Mouse (Mus musculus) induced T-regulatory cell, adult 2 months (primary cell): ENCODE data around the gene Galk1.

Experiments used
- DNase-seq: peaks from one replicate; pipeline ENCODE4 v3.0.0-alpha.2; 2012; ENCODE audit warnings: low read depth

The Galk1 gene

DNA sequence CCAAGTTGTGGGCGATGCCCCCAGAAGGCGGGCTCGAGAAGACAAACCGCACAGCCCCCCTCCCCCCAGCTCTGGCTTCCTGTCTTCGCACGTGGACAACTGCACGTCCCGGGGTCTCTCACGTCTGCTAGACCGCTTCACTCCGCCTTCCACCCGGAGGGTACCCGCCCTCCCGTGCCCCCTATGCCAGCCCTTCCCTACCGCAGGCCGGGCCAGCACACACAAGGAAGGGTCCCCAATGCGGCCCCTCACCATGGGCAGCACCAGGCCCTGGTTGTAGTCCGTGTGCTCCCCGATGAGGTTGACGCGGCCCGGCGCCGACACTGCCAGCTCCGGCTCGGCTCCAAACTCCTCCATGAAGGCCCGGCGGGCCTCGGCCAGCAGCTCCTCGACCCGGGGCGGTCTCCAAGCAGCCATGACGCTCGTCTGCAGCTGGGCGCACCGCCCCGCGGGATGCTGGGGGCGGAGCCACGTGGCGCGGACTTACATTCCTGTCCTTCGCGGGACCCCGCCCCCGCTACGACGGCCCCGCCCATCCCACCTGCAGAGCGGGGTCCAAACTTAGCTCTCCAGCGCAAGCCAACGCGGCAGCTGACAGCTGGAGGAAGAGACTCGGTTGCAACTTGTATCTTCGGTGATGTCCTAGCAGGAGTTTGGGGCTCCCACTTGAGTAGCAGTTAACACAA lies at the start of gene Galk1:
Gene Galk1 (minus strand): TSS at position 458 of the 686 bp plus-strand sequence.
- DNase-seq, result peak; percentile 92

DNA sequence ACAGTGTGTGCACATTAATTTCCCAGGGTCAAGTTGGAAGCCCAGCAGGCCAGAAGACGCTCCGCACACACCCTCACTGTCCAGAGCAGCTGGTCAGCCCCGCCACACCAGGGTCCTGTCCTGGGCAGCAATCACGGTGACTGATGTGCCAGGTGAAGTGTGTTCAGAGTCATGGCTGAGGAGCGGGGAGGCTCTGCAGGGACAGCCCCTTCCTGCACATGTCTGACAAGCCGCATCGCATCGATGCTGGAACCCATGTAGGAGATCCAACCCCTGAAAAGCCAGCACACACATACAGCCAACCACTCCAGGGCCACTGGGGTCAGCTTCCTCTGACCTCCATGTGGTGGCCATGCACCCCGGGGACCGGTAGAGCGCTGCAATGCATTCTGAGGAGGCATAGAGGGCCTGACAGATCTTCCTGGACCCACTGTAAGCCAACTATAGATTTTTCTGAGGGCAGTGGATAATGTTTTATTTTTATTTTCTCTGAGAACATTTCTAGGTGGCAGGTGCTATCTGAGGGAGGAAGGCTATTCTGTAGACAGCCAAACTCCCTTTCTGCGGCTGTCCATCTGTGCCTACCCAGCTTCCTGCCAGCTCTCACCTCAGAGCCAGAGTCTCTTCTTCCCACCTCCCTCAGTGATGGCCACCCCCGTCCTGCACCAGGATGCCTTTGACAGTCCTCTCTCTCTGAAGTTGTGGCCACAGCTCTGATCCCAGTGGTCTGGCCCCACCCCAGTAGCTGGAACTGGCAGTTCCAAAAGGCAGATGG lies 49.3 kb upstream of the Galk1 start:
- no peak for DNase-seq

DNA sequence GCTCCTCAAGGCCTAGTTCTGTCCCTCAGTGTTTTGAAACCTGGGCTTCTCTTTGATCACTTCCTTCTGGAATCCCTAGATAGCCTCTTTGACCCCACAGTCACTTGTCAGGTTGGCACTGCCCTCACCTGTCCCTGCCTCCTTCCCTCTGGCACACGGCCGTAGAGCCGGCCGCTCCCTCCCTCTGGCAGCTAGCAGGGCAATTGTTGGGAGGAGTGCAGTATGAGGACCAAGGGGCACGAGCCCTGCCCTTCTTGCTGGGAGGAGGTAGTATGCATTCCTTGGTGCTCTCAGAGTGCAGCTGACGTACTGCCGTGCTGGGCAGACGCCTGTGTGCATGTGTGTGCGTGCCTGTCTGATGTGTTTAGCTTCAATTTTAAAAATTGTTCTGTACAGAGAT lies 48.1 kb upstream of the Galk1 start:
- DNase-seq, result no peak

DNA sequence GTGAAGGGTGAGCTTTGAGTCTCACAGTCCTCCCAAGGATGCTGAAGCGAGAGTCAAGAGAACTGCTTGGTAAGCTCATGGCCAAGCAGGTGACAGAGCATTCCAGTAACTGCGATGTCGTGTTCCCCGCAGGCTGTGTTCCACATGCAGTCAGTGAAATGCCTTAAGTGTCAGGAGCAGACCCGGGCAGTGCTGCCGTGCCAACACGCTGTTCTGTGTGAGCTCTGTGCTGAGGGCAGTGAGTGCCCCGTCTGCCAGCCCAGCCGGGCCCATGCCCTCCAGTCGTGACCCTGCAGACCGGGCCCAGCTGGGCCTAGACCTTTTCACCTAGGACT lies 47.1 kb upstream of the Galk1 start:
- no peak for DNase-seq

DNA sequence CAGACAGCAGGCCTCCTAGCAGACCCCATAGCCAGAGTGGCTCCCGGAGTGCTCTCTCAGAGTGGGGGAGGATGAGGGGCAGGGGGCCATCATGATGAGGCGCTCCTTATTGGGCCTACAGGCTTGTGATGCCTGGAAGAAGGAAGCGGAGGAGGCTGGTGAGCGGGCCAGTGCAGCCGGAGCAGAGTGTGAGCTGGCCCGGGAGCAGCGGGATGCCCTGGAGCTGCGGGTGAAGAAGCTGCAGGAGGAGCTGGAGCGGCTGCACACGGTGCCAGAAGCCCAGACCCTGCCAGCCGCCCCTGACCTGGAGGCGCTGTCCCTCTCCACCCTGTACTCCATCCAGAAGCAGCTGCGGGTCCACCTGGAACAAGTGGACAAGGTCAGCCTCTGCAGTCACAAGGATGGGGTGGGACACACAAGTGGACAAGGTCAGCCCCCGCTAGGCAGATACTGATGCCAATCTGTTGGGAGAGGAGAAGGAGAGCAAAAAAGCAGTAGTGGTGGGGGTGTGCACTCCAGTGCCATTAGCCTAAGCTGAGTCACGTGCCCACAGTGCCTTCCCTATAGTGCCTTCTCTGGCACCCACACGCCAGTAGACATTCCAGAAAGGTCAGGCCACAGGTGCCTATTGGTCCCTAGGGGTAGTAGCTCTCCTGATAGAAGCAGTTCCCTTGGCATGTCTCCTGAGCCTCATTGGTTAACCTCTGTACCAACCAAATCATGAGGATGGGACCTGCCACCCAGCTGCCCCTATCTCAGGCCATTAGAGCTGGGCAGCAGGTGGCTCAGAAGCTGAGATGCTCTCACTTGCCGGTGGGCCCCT lies 46.6 kb upstream of the Galk1 start:
- no peak for DNase-seq

DNA sequence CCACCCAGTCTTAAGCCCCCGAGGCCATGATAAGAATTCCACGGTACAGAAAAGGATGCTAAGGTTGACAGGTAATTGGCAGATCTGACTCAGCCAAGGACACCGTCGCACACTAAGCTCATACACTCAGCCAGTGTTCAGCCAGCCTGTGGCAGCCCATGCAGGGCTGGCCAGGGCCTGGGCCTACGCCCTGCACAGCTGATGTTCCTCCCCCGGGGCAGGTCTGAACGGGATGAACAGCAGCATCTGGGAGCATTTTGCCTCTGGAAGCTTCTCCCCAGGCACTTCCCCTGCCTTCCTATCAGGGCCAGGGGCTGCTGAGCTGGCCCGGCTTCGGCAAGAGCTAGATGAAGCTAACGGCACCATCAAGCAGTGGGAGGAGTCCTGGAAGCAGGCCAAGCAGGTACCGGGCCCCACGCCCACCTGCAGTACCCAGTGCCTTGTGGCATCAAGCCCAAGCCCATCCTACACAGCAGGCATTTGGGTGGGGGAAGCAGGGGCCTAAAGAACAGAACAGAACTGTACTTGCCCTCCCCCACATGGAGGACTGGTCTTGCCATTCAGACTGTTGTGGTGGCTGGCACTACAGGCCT lies 45.6 kb upstream of the Galk1 start:
- no peak for DNase-seq

DNA sequence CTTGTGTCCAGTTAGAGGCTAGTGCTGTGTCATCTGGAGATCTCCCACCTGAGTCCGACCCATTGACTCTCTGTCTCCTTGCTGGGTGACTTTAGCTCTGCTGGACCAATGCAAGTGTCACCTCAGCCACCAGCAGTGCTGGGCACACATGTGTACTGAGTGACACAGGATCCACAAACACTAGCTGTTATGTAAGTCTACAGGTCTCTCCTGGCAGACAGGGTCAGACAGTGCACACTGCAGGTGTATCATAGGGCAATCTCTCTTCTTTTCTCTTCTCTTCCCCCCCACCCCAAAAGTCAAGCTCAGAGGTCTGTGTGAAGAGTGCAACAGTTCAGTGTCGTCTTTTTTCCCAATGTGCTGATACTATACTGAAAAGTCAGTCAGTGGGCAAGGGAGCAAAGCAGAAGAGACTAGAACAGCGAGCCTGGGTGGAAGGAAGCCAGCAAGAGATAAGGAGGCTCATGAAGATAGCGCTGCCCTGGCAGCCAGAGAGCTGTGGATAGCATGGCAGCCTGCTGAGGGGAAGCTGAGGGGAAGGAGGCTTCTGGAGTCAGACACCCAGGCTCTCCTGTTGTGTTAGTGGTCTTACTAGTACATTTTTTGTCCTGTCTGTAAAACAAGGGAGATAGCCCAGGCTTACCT lies 44.8 kb upstream of the Galk1 start:
- no peak for DNase-seq

DNA sequence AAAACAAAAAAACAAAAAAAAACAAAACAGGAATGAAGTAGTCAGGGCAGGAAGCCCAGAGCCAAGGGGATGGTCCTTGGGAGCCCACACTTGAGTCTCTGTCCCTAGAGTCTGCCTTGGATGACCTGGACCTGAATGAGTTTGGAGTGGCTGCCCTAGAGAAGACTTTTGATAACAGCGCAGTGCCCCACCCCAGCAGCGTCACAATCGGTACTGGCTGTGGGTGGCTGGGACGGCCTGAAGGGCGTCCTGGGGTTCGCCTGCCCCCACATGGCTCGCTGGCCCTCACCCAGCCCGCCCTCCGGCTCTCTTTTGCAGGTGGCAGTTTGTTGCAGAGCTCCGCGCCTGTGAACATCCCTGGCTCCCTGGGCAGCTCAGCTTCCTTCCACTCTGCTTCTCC lies 43.4 kb upstream of the Galk1 start:
- DNase-seq, result no peak

DNA sequence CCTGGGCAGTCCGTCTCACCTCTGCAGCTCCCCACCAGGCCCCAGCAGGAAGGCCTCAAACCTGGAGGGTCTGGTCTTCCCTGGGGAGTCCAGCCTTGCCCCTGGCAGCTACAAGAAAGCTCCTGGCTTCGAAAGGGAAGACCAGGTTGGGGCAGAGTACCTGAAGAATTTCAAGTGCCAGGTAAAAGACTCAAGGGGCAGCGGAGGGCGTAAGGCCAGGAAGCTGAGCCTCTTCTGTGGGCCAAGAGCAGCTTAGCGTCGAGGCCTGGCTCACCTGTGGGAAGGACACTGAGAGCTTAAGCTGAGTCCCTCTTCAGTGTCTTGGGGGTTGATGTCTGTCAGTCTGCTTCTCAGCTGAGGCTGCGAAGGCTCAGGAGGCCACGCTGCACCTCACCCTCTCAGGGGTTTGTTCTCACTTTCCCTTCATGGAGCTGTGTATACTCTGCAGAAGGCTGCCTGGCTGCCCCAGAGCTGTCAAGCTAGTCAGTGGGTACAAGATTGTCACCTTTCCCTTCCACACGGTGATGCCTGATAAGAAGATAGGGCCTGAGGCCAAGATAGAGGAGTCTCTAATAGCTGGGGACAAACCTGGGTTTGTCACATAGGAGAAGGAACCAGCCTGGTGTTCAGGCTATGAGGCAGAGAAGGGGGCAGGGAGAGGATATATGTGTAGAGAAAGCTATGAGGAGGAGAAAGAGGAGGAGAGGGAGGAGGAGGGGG lies 41.2 kb upstream of the Galk1 start:
- no peak for DNase-seq

DNA sequence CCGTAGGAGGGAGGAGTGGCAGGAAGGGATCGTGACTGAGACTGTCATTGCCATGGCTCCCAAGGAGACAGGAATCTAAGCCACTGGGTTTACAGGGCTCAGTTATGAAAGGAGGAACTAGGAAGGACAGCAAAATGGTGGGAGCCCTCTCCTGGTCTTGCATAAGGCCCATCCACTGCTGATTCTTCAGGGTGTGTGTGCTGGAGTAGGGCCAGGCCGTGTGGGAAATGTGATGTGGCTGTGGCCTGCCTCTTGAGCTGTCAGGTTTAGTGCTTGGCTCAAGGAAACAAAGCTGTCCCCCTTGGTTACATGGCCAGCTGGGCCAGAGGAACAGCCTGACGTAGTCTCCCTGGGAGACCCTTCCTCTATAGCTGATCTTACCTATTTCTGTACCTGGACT lies 37.7 kb upstream of the Galk1 start:
- DNase-seq, result no peak

DNA sequence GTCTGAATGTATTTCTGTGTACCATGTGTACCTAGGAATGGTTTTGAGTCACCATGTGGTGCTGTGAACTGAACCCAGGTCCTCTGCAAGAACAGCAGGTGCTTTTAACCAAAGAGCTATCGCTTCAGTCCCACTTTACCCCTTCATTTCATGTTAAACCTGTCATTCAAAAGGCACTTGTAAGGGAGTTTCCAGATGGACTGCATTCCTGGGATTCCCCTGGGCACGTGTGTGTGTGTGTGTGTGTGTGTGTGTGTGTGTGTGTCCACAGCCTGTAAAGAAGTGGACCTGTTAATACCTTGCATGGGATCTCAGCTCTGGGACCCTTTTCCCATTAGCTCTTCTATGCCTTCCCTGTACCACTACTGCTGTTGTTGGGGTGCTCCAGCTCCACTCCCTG lies 37.1 kb upstream of the Galk1 start:
- no peak for DNase-seq

DNA sequence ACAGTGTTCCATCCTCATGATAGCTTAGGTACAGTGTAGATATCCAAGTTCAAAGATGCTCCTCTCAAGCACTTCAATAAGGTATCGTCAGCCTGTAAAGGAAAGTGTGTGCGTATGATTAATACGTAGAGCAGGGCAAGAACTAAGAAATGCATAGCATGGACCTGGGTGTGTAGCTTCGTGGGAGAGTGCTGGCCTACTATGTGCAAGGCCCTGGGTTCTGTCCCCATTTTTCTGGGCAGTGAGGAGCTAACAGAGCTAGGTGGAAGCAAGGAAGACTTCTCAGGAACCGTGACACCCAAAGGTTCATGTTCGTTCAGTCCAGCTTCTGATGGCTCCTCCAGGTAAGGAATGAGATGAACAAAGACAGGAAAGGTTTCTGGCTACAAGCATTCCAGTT lies 32.7 kb upstream of the Galk1 start:
- DNase-seq, result no peak

DNA sequence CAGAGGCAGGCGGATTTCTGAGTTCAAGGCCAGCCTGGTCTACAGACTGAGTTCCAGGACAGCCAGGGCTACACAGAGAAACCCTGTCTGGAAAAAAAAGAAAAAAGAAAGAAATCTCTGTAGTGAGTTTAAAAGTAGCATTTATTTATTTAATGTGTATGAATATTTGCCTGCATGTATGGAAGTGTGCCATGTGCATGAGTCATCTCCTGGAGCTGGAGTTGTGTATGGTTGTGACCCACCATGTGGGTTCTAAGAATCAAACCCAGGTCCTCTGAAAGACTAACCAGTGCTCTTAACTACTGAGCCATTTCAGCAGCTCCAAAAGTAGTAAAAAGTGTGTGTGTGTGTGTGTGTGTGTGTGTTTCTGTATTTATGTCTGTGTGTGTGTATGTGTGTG lies 30.8 kb upstream of the Galk1 start:
- DNase-seq, result no peak

DNA sequence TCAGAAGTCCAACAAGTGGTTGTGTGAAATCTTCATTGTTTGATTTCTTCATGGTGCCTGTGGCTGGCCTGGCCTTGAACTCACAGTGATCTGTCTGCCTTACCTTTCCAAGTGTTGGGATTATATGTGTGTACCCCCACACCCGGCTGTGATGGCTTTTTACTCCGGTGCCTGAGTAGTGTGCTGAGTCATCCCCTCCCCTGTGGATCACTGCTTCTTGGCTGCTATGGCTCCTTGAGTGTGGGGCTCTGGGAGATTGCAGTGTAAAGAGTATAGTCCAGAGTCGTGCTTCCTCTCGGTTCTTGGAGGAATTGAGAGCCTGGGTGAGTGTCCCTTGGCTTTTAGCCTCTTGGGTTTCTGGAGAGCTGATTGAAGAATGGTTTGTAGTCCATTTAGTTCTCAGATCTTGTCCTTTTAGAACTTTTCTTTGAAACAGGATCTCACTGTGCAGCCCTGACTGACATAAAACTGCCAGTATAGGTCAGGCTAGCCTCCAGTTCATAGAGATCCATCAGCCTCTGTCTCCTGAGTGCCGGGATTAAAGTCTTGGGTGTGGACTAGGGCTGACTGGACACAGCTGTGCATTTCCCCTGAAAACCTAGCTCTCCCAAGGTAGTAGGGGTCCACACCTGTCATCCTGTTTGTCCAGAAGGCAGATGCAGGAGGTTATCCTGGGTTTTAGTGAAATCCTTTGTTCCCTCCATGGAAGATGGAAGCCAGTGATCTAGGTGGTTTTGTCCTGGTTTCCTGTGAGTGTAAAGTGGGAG lies 30.0 kb upstream of the Galk1 start:
- no peak for DNase-seq

DNA sequence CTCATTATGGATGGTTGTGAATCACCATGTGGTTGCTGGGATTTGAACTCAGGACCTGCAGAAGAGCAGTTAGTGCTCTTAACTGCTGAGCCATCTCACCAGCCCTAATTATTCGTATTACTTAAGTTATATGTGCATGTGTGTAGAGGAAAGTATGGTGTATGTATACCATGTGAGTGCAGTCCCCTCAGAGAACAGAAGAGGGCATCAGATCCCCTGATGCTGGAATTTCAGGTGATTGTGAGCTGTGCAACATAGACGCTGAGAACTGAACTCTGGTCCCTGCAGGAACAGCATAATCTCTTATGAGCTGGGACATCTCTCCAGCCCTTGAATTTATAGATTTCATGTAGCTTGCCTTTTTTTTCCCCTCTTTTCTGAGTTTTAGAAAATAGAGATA lies 29.3 kb upstream of the Galk1 start:
- no peak for DNase-seq

DNA sequence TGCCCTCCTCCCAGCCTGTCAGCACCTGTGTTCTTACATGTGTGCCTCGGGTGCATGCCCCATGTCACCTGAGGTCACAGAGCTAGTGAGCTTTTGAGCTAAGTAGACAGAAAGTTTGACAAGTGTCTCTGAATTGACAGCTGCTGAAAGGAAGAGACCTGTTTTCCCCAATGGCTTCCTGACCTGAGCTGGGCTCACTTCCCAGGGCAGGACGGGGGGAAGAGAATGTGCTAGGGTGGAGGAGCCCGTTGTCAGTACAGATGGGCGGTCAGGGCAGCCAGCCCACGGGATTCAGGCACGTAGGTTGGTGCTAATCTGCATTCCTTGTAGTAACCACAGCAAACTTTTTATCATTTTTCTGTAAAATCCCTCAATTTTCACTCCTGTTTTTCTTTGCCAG lies 28.1 kb upstream of the Galk1 start:
- no peak for DNase-seq

DNA sequence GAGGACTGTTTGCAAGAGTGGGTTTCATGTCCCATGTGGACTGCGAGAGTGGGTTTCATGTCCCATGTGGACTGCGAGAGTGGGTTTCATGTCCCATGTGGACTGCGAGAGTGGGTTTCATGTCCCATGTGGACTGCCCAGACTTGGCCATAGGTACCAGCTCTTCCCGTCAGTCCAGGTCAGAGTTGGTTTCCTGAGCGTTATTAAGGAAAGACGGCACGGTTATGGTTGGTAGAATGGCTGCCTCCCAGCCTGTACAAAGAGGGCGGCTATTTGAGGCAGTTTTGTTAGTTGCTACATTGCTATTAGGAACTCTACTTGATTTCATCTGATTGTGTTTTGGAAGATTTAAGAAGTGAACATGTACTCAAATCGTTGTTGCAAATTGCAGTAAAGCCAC lies 25.3 kb upstream of the Galk1 start:
- no peak for DNase-seq

DNA sequence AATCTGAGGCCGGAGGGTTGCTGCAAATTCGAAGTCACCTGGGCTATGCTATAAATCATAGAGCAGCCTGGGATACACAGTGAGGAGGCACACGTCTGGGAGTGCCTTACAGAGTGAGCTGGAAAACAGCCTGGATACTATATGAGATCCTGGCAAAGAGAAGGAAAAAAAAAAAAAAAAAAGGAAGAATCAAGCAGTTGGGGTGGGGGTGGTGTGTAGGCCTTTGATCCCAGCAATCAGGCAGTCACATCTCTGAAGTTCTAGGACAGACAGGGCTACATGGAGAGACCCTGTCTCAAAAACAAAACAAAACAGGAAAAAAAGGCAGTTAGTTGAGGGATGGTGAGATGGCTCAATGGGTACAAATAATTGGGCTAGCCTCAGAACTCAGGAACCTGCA lies 24.2 kb upstream of the Galk1 start:
- DNase-seq, result no peak

DNA sequence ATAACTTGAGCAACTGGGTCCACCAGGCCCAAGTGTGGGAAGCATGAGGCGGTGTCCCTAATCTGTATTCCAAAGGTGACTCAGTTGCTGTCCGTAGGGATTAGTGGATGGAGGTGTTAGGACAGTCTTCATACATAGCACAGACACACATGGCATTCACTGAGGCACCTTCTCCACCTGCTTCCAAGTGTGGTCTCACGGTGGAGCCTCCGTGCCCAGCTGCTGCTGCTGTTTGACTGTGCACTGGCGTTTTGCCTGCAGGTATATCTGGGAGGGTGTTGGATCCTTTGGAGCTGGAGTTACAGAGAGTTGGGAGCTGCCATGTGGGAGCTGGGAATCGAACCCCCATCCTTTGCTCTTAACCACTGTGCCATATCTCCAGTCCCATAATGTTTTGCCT lies 22.1 kb upstream of the Galk1 start:
- DNase-seq, result no peak

DNA sequence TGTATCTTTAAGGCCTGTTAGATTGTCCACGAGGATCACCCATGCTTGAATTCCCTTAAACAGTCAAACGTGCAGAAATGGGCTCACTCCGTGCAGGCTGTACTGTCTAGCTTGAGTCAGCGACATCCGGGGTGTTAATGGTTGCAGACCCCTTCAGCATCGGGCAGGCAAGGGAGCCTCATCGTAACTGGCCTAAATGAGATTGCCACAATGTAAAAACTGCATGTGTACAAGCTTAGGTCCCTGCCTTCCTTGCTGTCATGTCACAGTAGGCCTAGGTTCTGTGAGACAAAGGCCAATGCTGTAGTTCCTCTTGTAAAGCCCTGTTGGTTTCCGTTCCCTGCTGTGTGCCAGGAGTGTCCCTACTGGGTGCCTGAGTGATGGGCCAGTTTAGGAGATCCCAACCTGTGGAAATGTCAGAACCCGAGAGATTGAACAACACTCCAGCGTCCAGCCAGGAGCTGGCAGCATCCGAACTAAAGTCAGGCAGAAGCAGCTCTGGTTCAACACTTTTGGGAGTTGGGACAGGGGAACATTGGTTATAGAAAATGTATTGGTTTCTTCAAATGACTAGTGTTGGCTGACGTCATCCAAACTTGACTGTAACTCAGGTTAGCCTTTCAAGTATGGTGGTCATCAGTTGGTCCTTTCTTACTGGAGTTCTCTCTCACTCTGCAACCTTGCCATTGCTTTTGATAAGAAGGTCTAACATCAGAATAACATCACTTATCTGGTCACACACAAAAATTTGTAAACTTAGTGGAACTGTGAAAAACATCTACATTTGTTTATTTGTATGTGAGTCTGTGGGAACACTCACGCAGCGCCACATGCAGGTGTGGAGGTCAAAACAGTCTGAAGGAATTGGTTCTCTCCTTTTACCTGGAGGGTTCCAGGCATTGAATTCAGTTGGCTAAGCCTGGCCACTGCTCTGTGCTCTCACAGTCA lies 18.7 kb upstream of the Galk1 start:
- DNase-seq, result no peak
